8 mouse cellular contexts compared by ENCODE assay signal in the genomic region with DNA sequence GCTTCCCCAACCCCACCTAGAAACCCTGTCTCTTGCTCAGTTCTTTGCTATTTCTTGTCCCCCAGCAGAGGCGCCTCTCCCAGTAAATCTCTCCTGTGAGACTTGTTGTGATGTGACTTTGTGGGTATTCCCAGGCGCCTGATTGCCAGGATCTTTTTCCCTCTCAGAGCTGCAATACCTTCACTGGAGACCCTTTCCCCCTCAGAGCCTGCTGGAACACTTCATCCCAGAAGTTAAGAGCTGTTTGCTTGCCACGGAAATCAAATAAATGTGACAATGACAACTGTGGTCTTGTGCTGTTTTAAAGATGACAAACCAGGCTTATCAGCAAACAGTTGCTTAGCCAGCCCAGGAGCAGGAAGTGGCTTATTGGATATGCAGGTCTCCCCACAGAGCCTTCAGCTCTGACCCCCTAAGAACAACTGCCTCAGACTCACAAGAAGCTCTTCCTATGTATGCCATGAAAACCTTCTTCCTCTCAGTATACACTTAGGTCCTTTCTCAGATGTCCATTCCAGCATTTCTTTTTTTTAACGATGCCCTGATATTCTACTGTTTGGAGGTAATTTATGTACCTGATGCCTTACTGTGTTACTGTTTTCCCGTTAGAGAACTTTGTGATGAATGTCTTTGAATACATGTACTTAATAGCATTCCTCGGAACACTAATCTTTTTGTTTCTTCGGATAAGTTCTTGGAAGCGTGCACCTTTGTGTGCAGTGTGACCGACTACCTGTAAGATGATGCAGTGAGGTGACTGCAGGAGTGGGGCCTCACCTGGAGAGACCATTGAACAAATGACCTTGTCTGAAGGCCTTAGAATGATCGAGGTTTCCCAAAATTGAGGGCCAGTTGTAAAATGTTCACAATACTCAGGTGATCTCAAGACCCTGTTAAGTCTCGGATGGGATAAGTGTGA. TPM values are rescaled to one million over a fixed set of nuclear protein-coding genes. Genes with fewer than 3 reads are reported as not detected.
DNase-seq lines count a peak whose midpoint lies in the region; ATAC-seq and TF ChIP-seq lines count a peak whose summit lies in the region.

No protein-coding gene starts in this region.

- ATAC-seq in intestine, embryonic 15.5 days, result peak; percentile 41
- no peak for ATAC-seq in neural tube, embryonic 13.5 days (ENCODE audit: low read depth)
- no peak for ATAC-seq in monocyte, adult 5-6 weeks (replicated peaks; ENCODE audit: insufficient number of reproducible peaks, low FRiP score, low TSS enrichment, poor library complexity, severe bottlenecking)

- H3K4me3 ChIP-seq in spleen, adult 2 months (ENCODE audit: extremely low read depth, insufficient read depth, insufficient read length), result peak overlapping the region; percentile 68
- H3K4me3 ChIP-seq in intestine, embryonic 15.5 days (replicated peaks), result peak overlapping the region; percentile 90
- peak overlapping the region; percentile 68 for H3K4me3 ChIP-seq in neural tube, embryonic 13.5 days

- H3K9me3 ChIP-seq in intestine, embryonic 15.5 days, result no peaks in the 10 kb centered on the region
- no peaks in the 10 kb centered on the region for H3K9me3 ChIP-seq in neural tube, embryonic 13.5 days

- WGBS in spleen, adult 2 months, result 37% methylated on average over 11 of the region's 11 CpGs
- WGBS in intestine, embryonic 15.5 days, result 9% methylated on average over 11 of the region's 11 CpGs
- WGBS in neural tube, embryonic 13.5 days, result 14% methylated on average over 11 of the region's 11 CpGs

- no peak overlapping the region for H3K9ac ChIP-seq in intestine, embryonic 15.5 days
- H3K9ac ChIP-seq in neural tube, embryonic 13.5 days, result peak overlapping the region; percentile 58

- H3K27me3 ChIP-seq in spleen, adult 2 months (ENCODE audit: control insufficient read depth, insufficient read depth, low read length), result no peaks in the 10 kb centered on the region; the same call in 1 of the 2 replicates
- no peaks in the 10 kb centered on the region for H3K27me3 ChIP-seq in intestine, embryonic 15.5 days (replicated peaks)
- H3K27me3 ChIP-seq in neural tube, embryonic 13.5 days, result no peaks in the 10 kb centered on the region

- no peak for DNase-seq in spleen, adult 2 months (ENCODE audit: low read depth in 1 of 2, low spot score in 2 of 2)
- DNase-seq in spleen, postnatal 36 days (ENCODE audit: low spot score in 2 of 2), result no peak
- DNase-seq in embryo, embryonic 9.5 days (ENCODE audit: extremely low spot score), result peak; percentile 36
- no peak for DNase-seq in right cerebral cortex, postnatal 4 days
- no peak for DNase-seq in cerebellum, postnatal 14 days

- no peak for TF ChIP-seq CTCF in spleen, adult 2 months (IDR thresholded peaks at IDR 0.05; ENCODE audit: extremely low read depth, insufficient read depth, insufficient read length, insufficient replicate concordance)

- H3K4me2 ChIP-seq in intestine, embryonic 15.5 days (replicated peaks), result peak overlapping the region; percentile 80
- peak overlapping the region; percentile 53 for H3K4me2 ChIP-seq in neural tube, embryonic 13.5 days

- peaks cover 4% of the 10 kb centered on the region for H3K36me3 ChIP-seq in spleen, adult 2 months (ENCODE audit: control insufficient read depth, insufficient read depth, low read length)
- H3K36me3 ChIP-seq in intestine, embryonic 15.5 days, result no peaks in the 10 kb centered on the region
- peaks cover 4% of the 10 kb centered on the region for H3K36me3 ChIP-seq in neural tube, embryonic 13.5 days

- H3K4me1 ChIP-seq in spleen, adult 2 months (ENCODE audit: control insufficient read depth, insufficient read depth, insufficient read length), result peaks cover 3% of the 10 kb centered on the region; the same call in 1 of the 2 replicates
- peaks cover 29% of the 10 kb centered on the region for H3K4me1 ChIP-seq in intestine, embryonic 15.5 days (replicated peaks)
- H3K4me1 ChIP-seq in neural tube, embryonic 13.5 days (replicated peaks), result peaks cover 52% of the 10 kb centered on the region

- TF ChIP-seq POLR2A in spleen, adult 2 months (IDR thresholded peaks at IDR 0.05; ENCODE audit: low read depth, low read length), result no peak

- peak overlapping the region; percentile 86 for H3K27ac ChIP-seq in spleen, adult 2 months (ENCODE audit: insufficient read depth, low read length)
- peak overlapping the region; percentile 91 for H3K27ac ChIP-seq in intestine, embryonic 15.5 days
- peak overlapping the region; percentile 98 for H3K27ac ChIP-seq in neural tube, embryonic 13.5 days (replicated peaks)

RNA-seq across cellular contexts. Expression of gene Srebf2, which starts 0.9 kb away (rescaled TPM):
- 204 and 317 TPM in 2 replicates for polyA plus RNA-seq in spleen, adult 2 months (2012; rRNA removed)
- 163 and 172 TPM in 2 replicates for polyA plus RNA-seq in intestine, embryonic 15.5 days (2015; fragmentation: Nextera tagmentation; extraction: Ambion mirVana)
- polyA plus RNA-seq in neural tube, embryonic 13.5 days (2015; fragmentation: Nextera tagmentation; extraction: Ambion mirVana), result 184 and 189 TPM in 2 replicates
- 43.2 to 64.7 TPM (median 49.7 TPM) in 3 replicates for total RNA-seq in monocyte, adult 5-6 weeks (2017)

RNA-seq across cellular contexts. Expression of gene Ccdc134, which starts 18.4 kb away (rescaled TPM):
- polyA plus RNA-seq in spleen, adult 2 months (2012; rRNA removed), result 16.2 and 16.7 TPM in 2 replicates
- 12.0 and 12.6 TPM in 2 replicates for polyA plus RNA-seq in intestine, embryonic 15.5 days (2015; fragmentation: Nextera tagmentation; extraction: Ambion mirVana)
- polyA plus RNA-seq in neural tube, embryonic 13.5 days (2015; fragmentation: Nextera tagmentation; extraction: Ambion mirVana), result 13.0 and 14.7 TPM in 2 replicates
- 28.6 to 54.3 TPM (median 43.2 TPM) in 3 replicates for total RNA-seq in monocyte, adult 5-6 weeks (2017)
